Mouse (Mus musculus) CH12.LX (cell line): ENCODE results near the gene Tmcc1. TPM values are rescaled to one million over a fixed set of nuclear protein-coding genes. Genes with fewer than 3 reads are reported as not detected.

Source experiments
- DNase-seq: peaks from one replicate; pipeline ENCODE4 v3.0.0-alpha.2; 2013; ENCODE audit errors: extremely low read depth
- H3K27ac ChIP-seq: 2 replicates; pipeline ENCODE4 v1.5.1; 2012; ENCODE audit warnings: low read depth, mild to moderate bottlenecking, control low read depth, moderate library complexity; ENCODE audit not compliant: insufficient read depth
- H3K27me3 ChIP-seq: replicated peaks from 2 replicates; pipeline ENCODE3; 2012; ENCODE audit warnings: inconsistent platforms
- H3K36me3 ChIP-seq, 2 experiments: replicated peaks in 1 of 2; 2 replicates each; pipeline versions ENCODE3 to v1.6.1; 2012; ENCODE audit warnings: inconsistent platforms in 1 of 2, low read length in 1 of 2, mild to moderate bottlenecking in 1 of 2, mixed read lengths in 1 of 2, moderate library complexity in 1 of 2; ENCODE audit not compliant: control insufficient read depth in 1 of 2, insufficient read depth in 1 of 2
- H3K4me1 ChIP-seq, 2 experiments: 2 replicates each; pipeline ENCODE4 v1.6.1; 2012; ENCODE audit warnings: inconsistent platforms in 1 of 2, moderate library complexity in 1 of 2; ENCODE audit not compliant: insufficient read depth in 2 of 2, control insufficient read depth in 1 of 2
- H3K4me2 ChIP-seq: 2 replicates; pipeline ENCODE4 v1.6.1; 2012; ENCODE audit warnings: low read depth, mild to moderate bottlenecking, control low read depth; ENCODE audit not compliant: poor library complexity, insufficient read depth, severe bottlenecking
- H3K4me3 ChIP-seq, 3 experiments: fragments of 150-350 bp in 1 of 3; sonication (generic) in 1 of 3; replicated peaks in 1 of 3; 2 replicates each; pipeline versions ENCODE3 to v1.5.1; 2011 to 2012; ENCODE audit warnings: low read depth in 2 of 3, low read length in 2 of 3, mild to moderate bottlenecking in 2 of 3, moderate library complexity in 2 of 3, control low read depth in 1 of 3, improper control_type of control experiment in 1 of 3, inconsistent platforms in 1 of 3, mixed read lengths in 1 of 3; ENCODE audit not compliant: poor library complexity in 1 of 3
- H3K79me2 ChIP-seq: replicated peaks from 2 replicates; pipeline ENCODE4 v1.6.1; 2012; ENCODE audit warnings: mild to moderate bottlenecking, moderate library complexity; ENCODE audit not compliant: control insufficient read depth, poor library complexity, insufficient read depth, severe bottlenecking; ENCODE audit errors: extremely low read depth
- H3K9ac ChIP-seq: 2 replicates; pipeline ENCODE4 v1.6.1; 2012; ENCODE audit warnings: low read depth, mild to moderate bottlenecking, control low read depth, moderate library complexity; ENCODE audit not compliant: insufficient read depth
- H3K9me3 ChIP-seq: replicated peaks from 2 replicates; pipeline ENCODE3; 2012; ENCODE audit warnings: low read length, inconsistent platforms, mixed read lengths
- BHLHE40 ChIP-seq: IDR thresholded peaks from 2 replicates; pipeline ENCODE4 v1.6.1; 2011; ENCODE audit warnings: mild to moderate bottlenecking, low read depth, low read length, improper control_type of control experiment
- CHD1 ChIP-seq: IDR thresholded peaks from 2 replicates; pipeline ENCODE4 v1.6.1; 2012; ENCODE audit warnings: low read depth, low read length, improper control_type of control experiment, inconsistent platforms
- CHD2 ChIP-seq: IDR thresholded peaks from 2 replicates; pipeline ENCODE4 v1.6.1; 2011; ENCODE audit warnings: low read length, improper control_type of control experiment
- CTCF ChIP-seq, 2 experiments: IDR thresholded peaks in 1 of 2; conservative IDR thresholded peaks in 1 of 2; 2 replicates each; pipeline ENCODE4 v1.5.1; 2011 to 2012; ENCODE audit warnings: low read depth in 2 of 2, low read length in 2 of 2, improper control_type of control experiment in 1 of 2, inconsistent platforms in 1 of 2, mild to moderate bottlenecking in 1 of 2, moderate library complexity in 1 of 2
- ETS1 ChIP-seq: conservative IDR thresholded peaks from 2 replicates; pipeline ENCODE4 v1.6.1; 2012; ENCODE audit warnings: low read depth, mild to moderate bottlenecking, inconsistent platforms, low read length, improper control_type of control experiment, moderate library complexity
- GABPA ChIP-seq: IDR thresholded peaks from 2 replicates; pipeline ENCODE4 v1.6.1; 2012; ENCODE audit warnings: low read depth, low read length, improper control_type of control experiment, inconsistent platforms; ENCODE audit not compliant: insufficient replicate concordance
- IRF4 ChIP-seq: IDR thresholded peaks from 2 replicates; pipeline ENCODE4 v1.6.1; 2014; ENCODE audit warnings: low read depth, mild to moderate bottlenecking, inconsistent platforms, low read length, improper control_type of control experiment
- JUND ChIP-seq: conservative IDR thresholded peaks from 2 replicates; pipeline ENCODE4 v1.6.1; 2011; ENCODE audit warnings: low read depth, low read length, improper control_type of control experiment
- MAX ChIP-seq: IDR thresholded peaks from 2 replicates; pipeline ENCODE4 v1.6.1; 2011; ENCODE audit warnings: low read length, improper control_type of control experiment
- MEF2A ChIP-seq: IDR thresholded peaks from 2 replicates; pipeline ENCODE4 v1.6.1; 2014; ENCODE audit warnings: low read depth, mild to moderate bottlenecking, inconsistent platforms, low read length, improper control_type of control experiment, borderline replicate concordance
- MXI1 ChIP-seq: IDR thresholded peaks from 2 replicates; pipeline ENCODE4 v1.6.1; 2011; ENCODE audit warnings: mild to moderate bottlenecking, low read depth, low read length, improper control_type of control experiment
- NRF1 ChIP-seq: IDR thresholded peaks from 2 replicates; pipeline ENCODE4 v1.6.1; 2014; ENCODE audit warnings: low read depth, mild to moderate bottlenecking, inconsistent platforms, low read length, improper control_type of control experiment, moderate library complexity
- PAX5 ChIP-seq: IDR thresholded peaks from 2 replicates; pipeline ENCODE4 v1.6.1; 2012; ENCODE audit warnings: low read length, inconsistent platforms, mixed read lengths
- RAD21 ChIP-seq: IDR thresholded peaks from 2 replicates; pipeline ENCODE4 v1.6.1; 2011; ENCODE audit warnings: low read depth, mild to moderate bottlenecking, low read length, improper control_type of control experiment, moderate library complexity
- RCOR1 ChIP-seq: conservative IDR thresholded peaks from 2 replicates; pipeline ENCODE4 v1.6.1; 2012; ENCODE audit warnings: low read depth, mild to moderate bottlenecking, inconsistent platforms, low read length, improper control_type of control experiment
- SIN3A ChIP-seq: IDR thresholded peaks from 2 replicates; pipeline ENCODE4 v1.6.1; 2012; ENCODE audit warnings: low read length, improper control_type of control experiment, inconsistent platforms
- TBP ChIP-seq: conservative IDR thresholded peaks from 2 replicates; pipeline ENCODE4 v1.6.1; 2011; ENCODE audit warnings: low read depth, low read length, improper control_type of control experiment
- USF1 ChIP-seq: IDR thresholded peaks from 2 replicates; pipeline ENCODE4 v1.6.1; 2014; ENCODE audit warnings: low read depth, mild to moderate bottlenecking, inconsistent platforms, low read length, improper control_type of control experiment
- USF2 ChIP-seq: conservative IDR thresholded peaks from 2 replicates; pipeline ENCODE4 v1.6.1; 2011; ENCODE audit warnings: low read depth, low read length, improper control_type of control experiment
- ZC3H11A ChIP-seq: IDR thresholded peaks from 2 replicates; pipeline ENCODE4 v1.6.1; 2012; ENCODE audit warnings: low read depth, mild to moderate bottlenecking, inconsistent platforms, low read length, improper control_type of control experiment
- ZMIZ1 ChIP-seq: IDR thresholded peaks from 2 replicates; pipeline ENCODE4 v1.6.1; 2012; ENCODE audit warnings: low read depth, mild to moderate bottlenecking, inconsistent platforms, low read length, improper control_type of control experiment
- ZNF384 ChIP-seq: IDR thresholded peaks from 2 replicates; pipeline ENCODE4 v1.6.1; 2012; ENCODE audit warnings: low read depth, low read length, improper control_type of control experiment, inconsistent platforms
- dilution Hi-C: fragments of 300-500 bp; cut with MboI; formaldehyde crosslinking; loops from 2 replicates; pipeline ENCODE4 v1.14.3; 2020; ENCODE audit warnings: low sequenced_read_pairs; ENCODE audit not compliant: extremely low pct_unique_long_range_greater_than_20kb, extremely low pct_ligation_motif_present
- in situ Hi-C: fragments of 300-500 bp; cut with MboI; formaldehyde crosslinking; loops from 3 replicates; pipeline ENCODE4 v1.14.3; 2019; ENCODE audit warnings: low sequenced_read_pairs, low pct_ligation_motif_present, low pct_unique_long_range_greater_than_20kb, mixed read lengths
- polyA plus RNA-seq: library from polyadenylated mRNA; unstranded; fragments of >175 nt; gene quantifications from 2 replicates; pipeline ENCODE4 v1.2.1, GENCODE M21; 2012; ENCODE audit warnings: low read depth; ENCODE audit not compliant: insufficient read length
- total RNA-seq, 2 experiments: library from RNA; depleted of rRNA; stranded (reverse); fragments of 300-350 nt in 1 of 2; fragments of >200 nt in 1 of 2; gene quantifications; 2 replicates each; pipeline ENCODE4 v1.2.3; 2012 to 2014

Gene Tmcc1
- total and polyA plus RNA-seq, 3 experiments: 3.6 to 60.8 (median 3.7) TPM

DNA sequence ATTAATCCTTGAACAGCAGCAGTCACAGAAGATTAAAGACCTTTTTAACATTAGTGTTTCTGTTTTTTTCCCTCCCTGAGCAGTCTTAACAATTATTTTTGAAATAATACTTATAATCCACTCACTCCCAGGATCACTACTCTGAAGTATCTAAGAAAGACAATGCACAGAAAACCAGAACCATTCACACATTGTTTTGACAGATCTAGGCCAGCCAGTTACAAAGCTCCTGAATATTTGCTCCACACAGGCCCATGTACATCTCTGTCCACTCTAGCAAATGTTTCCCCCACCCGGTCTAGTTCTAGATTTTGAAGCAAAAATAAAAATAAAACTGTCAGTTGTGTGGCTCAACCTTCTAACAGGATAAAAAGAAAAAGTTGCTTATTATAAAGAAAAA lies 45.9 kb downstream of the Tmcc1 start:
- H3K4me2 ChIP-seq: no peak overlapping the region
- H3K27ac ChIP-seq: no peak overlapping the region
- no peak overlapping the region for H3K9ac ChIP-seq
- no peaks in the 10 kb centered on the region for H3K27me3 ChIP-seq
- H3K79me2 ChIP-seq: peaks cover 2% of the 10 kb centered on the region; the same call in 1 of the 2 replicates
- in situ Hi-C loops (no loop called here), dilution Hi-C loops (no loop called here)
- H3K36me3 ChIP-seq: no peaks in the 10 kb centered on the region
- H3K4me3 ChIP-seq: no peak overlapping the region
- H3K4me1 ChIP-seq: no peaks in the 10 kb centered on the region
- H3K9me3 ChIP-seq: no peaks in the 10 kb centered on the region
- no peak for DNase-seq
- no peak for TF ChIP-seq ETS1
- TF ChIP-seq NRF1: no peak
- no peak for TF ChIP-seq JUND
- no peak for TF ChIP-seq MAX
- TF ChIP-seq ZNF384: no peak
- TF ChIP-seq GABPA: no peak
- TF ChIP-seq ZMIZ1: no peak
- TF ChIP-seq CHD1: no peak
- no peak for TF ChIP-seq SIN3A
- TF ChIP-seq CHD2: no peak
- TF ChIP-seq, all 38 proteins: peak for 0

DNA sequence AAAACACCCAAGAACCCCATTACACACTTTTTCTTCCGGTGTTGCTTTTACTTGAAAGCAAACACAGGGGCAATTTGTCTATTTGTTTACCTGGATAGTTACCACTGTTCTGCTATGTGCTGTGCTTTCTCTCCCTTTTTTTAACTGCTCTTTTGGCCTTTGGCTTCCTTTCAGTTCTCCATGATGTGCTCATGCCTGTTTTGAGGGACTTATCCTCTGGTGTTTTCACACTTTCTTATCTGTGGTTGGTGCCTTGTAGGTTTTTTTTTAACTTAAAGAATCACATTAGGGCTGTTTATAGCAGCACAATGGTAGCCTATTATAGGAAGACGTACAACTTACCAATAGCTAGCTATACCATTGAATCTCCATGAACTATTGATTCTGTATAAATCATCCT lies 51.6 kb downstream of the Tmcc1 start:
- Histone ChIP-seq H3K27ac (no peak overlapping the region), H3K4me3 (no peak overlapping the region), H3K4me2 (no peak overlapping the region), H3K9me3 (no peaks in the 10 kb centered on the region), H3K9ac (no peak overlapping the region), H3K27me3 (no peaks in the 10 kb centered on the region), H3K36me3 (no peaks in the 10 kb centered on the region), H3K4me1 (0 out of 4 replicates have a peak, but pooled peaks cover 0 to 2% of the 10 kb centered on the region in 2 experiments), H3K79me2 (0 out of 2 replicates have a peak, but pooled peaks cover 3% of the 10 kb centered on the region)
- in situ Hi-C loops: no loop called here
- dilution Hi-C loops: no loop called here
- no peak for TF ChIP-seq USF1
- TF ChIP-seq BHLHE40: no peak
- no peak for TF ChIP-seq CTCF (conservative IDR thresholded peaks at IDR 0.05 in 1 of 2, IDR thresholded peaks at IDR 0.05 in 1 of 2; ENCODE audit: low read depth in 2 of 2, low read length in 2 of 2)
- TF ChIP-seq TBP: no peak
- no peak for TF ChIP-seq RAD21
- TF ChIP-seq ZNF384: no peak
- no peak for TF ChIP-seq RCOR1
- no peak for TF ChIP-seq SIN3A
- TF ChIP-seq NRF1: no peak
- TF ChIP-seq ETS1: no peak
- TF ChIP-seq PAX5: no peak
- no peak for TF ChIP-seq MEF2A
- no peak for TF ChIP-seq IRF4
- TF ChIP-seq CHD1: no peak
- TF ChIP-seq MXI1: no peak
- no peak for TF ChIP-seq CHD2
- TF ChIP-seq ZMIZ1: no peak
- TF ChIP-seq ZC3H11A: no peak
- TF ChIP-seq USF2: no peak
- DNase-seq: no peak
